Mouse (Mus musculus) skeletal muscle tissue, adult 2 months (tissue): ENCODE results near the gene Il2rb.

ENCODE experiments used
- DNase-seq: peaks from one replicate; pipeline ENCODE4 v3.0.0-alpha.2; 2012; ENCODE audit warnings: low read depth, low spot score

Il2rb gene

GRCm38 (mm10) chr15:78447746-78448535, 47.1 kb downstream of the Il2rb start:
- peak; percentile 81 for DNase-seq

DNA sequence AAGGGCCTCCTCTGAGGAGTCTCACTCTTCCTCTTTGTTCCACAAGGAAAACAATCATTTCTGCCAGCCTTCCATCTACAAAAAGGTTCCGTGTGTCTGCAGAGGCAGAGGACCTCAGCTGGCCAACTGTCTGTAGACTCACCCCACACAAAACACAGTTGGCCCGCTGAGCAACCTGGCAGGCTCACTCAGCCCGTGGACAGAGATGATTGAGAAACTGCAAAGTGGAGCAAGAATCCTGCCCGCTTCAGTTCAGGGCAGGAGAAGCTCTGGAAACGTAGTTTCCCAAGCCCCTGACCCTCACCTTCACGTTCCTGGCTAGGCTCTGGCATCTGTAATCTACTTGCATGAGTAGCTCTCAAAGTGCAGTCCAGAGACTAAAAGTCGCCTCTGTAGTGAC, 48.0 kb downstream of the Il2rb start:
- DNase-seq, result no peak

GRCm38 (mm10) chr15:78443857-78444256, 51.2 kb downstream of the Il2rb start:
- no peak for DNase-seq

DNA sequence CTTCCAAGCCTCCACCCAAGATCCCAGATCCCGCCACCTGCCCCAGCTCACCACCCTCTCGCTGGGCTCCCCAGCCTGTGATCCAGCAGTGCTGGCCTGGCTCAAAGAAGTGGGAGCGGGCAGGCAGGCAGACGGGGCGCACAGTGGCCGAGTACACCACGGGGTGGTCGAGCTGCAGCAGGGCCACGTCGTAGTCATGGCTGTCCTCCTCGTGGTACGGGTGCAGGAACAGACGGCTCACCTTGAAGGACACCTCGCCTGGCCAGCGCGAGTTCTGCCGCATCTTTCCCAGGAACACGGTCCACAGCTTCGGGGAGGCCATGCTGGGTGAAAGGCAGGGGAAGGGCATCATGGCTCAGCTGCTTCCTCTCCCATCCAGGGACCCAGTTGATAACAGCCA, 52.8 kb downstream of the Il2rb start:
- DNase-seq, result no peak

GRCm38 (mm10) chr15:78438973-78439372, 56.1 kb downstream of the Il2rb start:
- no peak for DNase-seq

- DNase-seq, result no peak
These were observed 56.6 kb downstream of the Il2rb start for GRCm38 (mm10) chr15:78438505-78438904.

GRCm38 (mm10) chr15:78438018-78438394, 57.1 kb downstream of the Il2rb start:
- DNase-seq, result no peak

DNA sequence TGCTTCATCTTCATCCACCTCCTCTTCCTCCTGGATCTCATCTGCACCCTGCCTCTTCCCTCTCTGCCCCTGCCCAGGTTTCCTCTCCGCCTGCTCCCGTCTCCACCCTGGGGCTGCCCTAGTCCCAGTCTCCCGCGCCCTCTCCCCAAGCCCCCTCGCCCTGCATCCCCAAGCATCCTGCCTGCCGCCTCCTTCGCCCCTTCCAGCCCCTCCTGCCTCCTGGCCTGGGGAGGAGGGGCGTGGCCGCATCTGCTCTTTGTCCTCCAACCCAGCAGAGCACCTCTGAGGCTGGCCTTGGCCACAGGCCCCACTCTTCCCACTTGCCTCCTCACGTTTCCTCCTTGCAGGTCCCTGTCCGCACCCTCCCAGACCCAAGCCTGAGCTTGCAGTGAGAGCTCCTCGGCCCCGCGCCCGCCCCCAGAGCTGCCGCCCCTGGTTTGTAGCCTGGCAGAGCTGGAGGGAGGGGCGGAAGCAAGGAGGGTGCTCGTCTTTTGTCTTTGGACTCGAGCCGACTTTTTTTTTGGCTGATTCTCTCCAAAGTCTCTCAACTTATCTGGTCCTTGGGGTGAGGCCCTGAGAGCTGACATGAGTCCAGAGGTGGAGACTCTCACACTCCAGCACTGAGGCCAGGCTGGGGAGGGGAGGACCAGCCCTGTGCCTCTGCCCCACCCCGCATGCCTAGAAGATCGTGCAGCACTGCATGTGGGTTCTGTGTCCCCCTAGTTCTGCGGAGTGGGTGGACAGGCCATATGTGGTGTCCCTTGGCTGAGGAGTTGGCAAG, 57.6 kb downstream of the Il2rb start:
- peak; percentile 60 for DNase-seq

DNA sequence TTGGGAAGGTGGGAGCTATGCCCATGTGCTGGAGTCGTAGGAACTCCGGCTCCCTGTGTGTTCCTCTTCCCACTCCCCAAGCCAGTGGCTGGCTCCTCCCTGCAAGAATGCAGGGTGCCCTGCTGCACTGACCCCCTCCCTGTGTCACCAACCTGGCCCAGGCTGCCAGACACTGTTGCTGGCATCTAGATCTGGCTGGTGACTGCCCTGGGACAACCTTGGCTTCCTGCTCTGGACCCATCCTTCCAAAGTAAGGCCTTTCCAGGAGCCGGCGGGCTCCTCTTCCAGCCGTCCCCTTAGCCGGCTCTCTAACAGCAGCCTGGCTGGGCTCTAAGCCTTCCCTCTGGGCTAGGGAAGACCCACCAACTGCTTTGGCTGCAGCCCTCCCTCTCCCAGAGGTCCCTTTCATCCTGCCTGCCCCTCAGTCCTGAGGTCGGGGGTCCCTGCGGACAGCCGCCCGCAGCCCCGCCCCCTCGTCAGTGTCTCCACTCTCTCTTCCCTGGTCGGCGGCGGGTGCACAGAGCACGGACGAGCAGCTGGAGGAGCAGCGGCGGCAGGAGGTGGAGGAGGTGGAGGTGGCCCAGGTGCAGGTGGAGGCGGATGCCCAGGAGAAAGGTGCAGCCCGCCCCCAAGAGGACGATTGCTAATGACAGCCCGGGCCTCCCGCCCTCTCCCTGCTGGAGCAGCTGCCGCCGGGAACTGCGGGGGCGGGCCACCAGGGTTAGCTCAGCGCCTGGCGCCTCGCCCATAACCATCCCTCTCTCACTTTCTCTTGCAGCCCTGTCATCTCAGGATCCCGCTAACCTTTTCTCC, 58.5 kb downstream of the Il2rb start:
- peak; percentile 81 for DNase-seq

GRCm38 (mm10) chr15:78435681-78436080, 59.4 kb downstream of the Il2rb start:
- no peak for DNase-seq

GRCm38 (mm10) chr15:78434896-78435520, 60.1 kb downstream of the Il2rb start:
- no peak for DNase-seq

DNA sequence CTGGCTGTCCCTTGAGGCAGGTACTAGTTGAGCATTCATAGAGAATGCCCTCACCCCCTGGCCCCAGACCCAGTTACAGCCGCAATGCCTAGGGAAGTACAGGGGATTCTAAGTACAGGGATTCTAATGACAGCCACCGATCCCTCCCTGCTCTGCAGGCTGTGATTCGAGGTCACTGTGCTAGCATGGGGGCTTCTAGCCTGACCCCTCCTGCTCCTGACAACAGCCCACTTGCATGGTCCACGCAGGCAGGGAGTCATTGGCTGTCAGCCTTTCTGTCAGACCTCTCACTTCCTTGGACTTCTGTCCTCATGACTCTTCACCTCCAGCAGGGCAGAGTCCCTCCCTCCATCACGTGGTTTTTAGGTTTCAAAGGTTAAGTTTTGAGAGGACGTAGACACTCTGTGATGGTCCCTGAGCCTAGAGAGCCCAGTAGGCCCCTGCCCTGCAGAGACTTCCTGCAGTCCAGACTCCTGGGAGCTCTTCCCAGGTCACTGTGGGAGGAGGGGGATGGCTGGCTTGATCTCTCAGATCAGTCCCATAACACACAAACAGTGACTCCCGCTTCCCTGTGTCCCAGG, 63.4 kb downstream of the Il2rb start:
- no peak for DNase-seq

- no peak for DNase-seq
These were observed 64.2 kb downstream of the Il2rb start for GRCm38 (mm10) chr15:78430874-78431273.

DNA sequence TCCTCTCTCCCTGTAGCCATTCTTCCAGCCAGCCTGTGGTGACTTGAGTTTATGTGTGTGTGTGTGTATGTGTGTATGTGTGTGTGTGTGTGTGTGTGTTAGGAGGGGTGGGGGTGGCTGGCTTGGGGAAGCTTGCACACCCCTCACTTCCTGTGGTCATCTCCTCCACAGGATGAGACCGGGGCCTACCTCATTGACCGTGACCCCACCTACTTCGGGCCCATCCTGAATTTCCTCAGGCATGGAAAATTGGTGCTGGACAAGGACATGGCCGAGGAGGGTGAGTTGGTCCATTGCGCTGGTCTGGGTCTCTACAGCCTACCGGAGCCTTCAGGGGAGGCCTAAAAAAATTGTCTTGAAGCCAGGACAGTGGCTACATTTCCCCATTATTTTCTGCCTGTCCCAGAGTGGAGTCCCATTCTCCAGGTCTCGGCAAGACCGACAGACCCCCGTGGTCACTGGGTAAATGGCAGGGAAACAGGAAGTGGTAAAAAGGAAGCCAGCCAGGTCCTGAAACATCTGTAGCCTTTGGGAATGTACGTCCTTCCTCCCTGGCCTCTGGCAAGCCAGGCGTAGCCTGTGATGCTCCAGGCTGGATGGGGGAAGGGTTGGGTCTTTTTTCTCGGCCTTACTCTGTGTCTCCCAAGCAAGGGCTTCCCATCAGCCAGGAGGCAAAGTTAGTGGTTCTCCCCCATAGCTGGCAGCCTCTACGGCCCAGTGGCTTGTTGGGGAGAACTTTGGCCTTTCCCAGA, 65.0 kb downstream of the Il2rb start:
- no peak for DNase-seq
